Mouse (Mus musculus): Measurements from ENCODE around the gene Btbd11.

- TF ChIP-seq CTCF (IDR thresholded peaks at IDR 0.05; ENCODE audit: low read depth) (no peak), EP300 (IDR thresholded peaks at IDR 0.05; ENCODE audit: low read depth) (no peak)
Measured at GRCm38 (mm10) chr10:85541892-85542630, 155.4 kb downstream of the Btbd11 start.
